Mouse (Mus musculus): ENCODE results near the gene Npff.

DNA sequence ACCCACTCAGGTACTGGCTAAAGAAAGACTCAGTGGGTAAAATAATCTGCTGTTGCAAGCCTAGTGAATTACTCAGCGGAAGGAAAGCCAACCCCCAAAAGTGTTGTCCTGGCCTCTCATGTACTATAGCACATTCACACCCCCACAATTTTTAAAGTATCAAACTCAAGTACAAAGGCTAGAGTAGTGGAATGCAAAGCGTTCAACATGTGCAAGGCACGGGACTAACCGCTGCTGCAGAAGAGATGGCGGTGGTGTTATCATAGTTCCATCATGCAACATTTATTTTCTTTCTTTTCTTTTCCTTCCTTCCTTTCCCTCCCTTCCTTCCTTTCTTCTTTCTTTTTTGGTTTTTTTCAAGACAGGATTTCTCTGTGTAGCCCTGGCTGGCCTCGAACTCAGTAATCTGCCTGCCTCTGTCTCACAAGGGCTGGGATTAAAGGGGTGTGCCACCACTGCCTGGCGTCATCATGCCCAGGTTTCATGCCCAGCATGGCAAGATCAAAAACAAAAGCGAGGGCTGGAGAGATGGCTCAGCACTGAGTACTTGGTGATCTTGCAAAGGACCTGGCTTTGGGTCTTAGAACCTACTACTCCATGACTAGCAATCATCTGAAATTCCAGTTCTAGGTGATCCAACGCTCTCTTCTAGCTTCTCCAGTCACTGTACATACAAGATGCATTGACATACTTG is 18.8 kb downstream of the Npff start:
- no peak for TF ChIP-seq USF1 (IDR thresholded peaks at IDR 0.05; ENCODE audit: low read depth, low read length)
- no peak; a peak in 1 of 4 replicates for TF ChIP-seq POLR2A (IDR thresholded peaks at IDR 0.05; ENCODE audit: control insufficient read depth in 1 of 2, insufficient read depth in 1 of 2, low read depth in 1 of 2, low read length in 2 of 2, poor library complexity in 1 of 2)

Data from MEL (cell line).